Mouse (Mus musculus) T-helper 17 cell (primary cell): ENCODE results near the gene Tmtc4.

Experiments
- in situ Hi-C, 2 experiments: fragments of 300-600 bp; cut with MboI, MseI; formaldehyde crosslinking; loops; 1 replicate in 1 of 2; 2 replicates in 1 of 2; pipeline ENCODE4 v1.15.1; 2025; ENCODE audit warnings: high pct_unique_total_duplicates in 2 of 2

Tmtc4 gene

GRCm38 (mm10) chr14:122983226-122984215, at the start of gene Tmtc4:
Gene Tmtc4, minus strand, starts transcription at chr14:122984035.
- in situ Hi-C loops = no loop called here

- in situ Hi-C loops = no loop called here
These were observed 48.6 kb upstream of the Tmtc4 start for GRCm38 (mm10) chr14:123032435-123032834.

GRCm38 (mm10) chr14:123027876-123028275, 44.0 kb upstream of the Tmtc4 start:
- in situ Hi-C loops = no loop called here

GRCm38 (mm10) chr14:123022981-123023380, 39.1 kb upstream of the Tmtc4 start:
- in situ Hi-C loops = no loop called here

GRCm38 (mm10) chr14:123016310-123016709, 32.5 kb upstream of the Tmtc4 start:
- in situ Hi-C loops = no loop called here

- in situ Hi-C loops = no loop called here
These were observed 31.9 kb upstream of the Tmtc4 start for GRCm38 (mm10) chr14:123015687-123016086.

GRCm38 (mm10) chr14:123009108-123010018, 25.5 kb upstream of the Tmtc4 start:
- in situ Hi-C loops = no loop called here

- in situ Hi-C loops = no loop called here
These were observed 24.8 kb upstream of the Tmtc4 start for GRCm38 (mm10) chr14:123008672-123009071.

GRCm38 (mm10) chr14:123003715-123004114, 19.9 kb upstream of the Tmtc4 start:
- in situ Hi-C loops = no loop called here

GRCm38 (mm10) chr14:123001391-123001790, 17.6 kb upstream of the Tmtc4 start:
- in situ Hi-C loops = no loop called here

- in situ Hi-C loops = no loop called here
These were observed 13.6 kb upstream of the Tmtc4 start for GRCm38 (mm10) chr14:122997465-122997864.

GRCm38 (mm10) chr14:122993935-122994334, 10.1 kb upstream of the Tmtc4 start:
- in situ Hi-C loops = loop anchor here in 1 of 2 experiments (5.0 kb wide), 1 partner anchor 512 kb away; no protein-coding TSS in a partner anchor

- in situ Hi-C loops = loop anchor here in 1 of 2 experiments (5.0 kb wide), 1 partner anchor 511 kb away; no protein-coding TSS in a partner anchor
These were observed 9.1 kb upstream of the Tmtc4 start for GRCm38 (mm10) chr14:122992937-122993336.

GRCm38 (mm10) chr14:122990521-122991052, 6.8 kb upstream of the Tmtc4 start:
- in situ Hi-C loops = loop anchor here in 1 of 2 experiments (5.0 kb wide), 1 partner anchor 508 kb away; no protein-coding TSS in a partner anchor

- in situ Hi-C loops = loop anchor here in 1 of 2 experiments (5.0 kb wide), 1 partner anchor 69 kb away; no protein-coding TSS in a partner anchor
These were observed 2.6 kb upstream of the Tmtc4 start for GRCm38 (mm10) chr14:122986404-122986803.

- in situ Hi-C loops = no loop called here
These were observed 1.1 kb downstream of the Tmtc4 start for GRCm38 (mm10) chr14:122982571-122983225.

GRCm38 (mm10) chr14:122981831-122982485, 1.9 kb downstream of the Tmtc4 start:
- in situ Hi-C loops = no loop called here

GRCm38 (mm10) chr14:122978871-122979270, 5.0 kb downstream of the Tmtc4 start:
- in situ Hi-C loops = no loop called here

GRCm38 (mm10) chr14:122977797-122978140, 6.1 kb downstream of the Tmtc4 start:
- in situ Hi-C loops = no loop called here

- in situ Hi-C loops = no loop called here
These were observed 6.6 kb downstream of the Tmtc4 start for GRCm38 (mm10) chr14:122977056-122977796.
